Mouse (Mus musculus) kidney, adult 2 months (tissue): ENCODE measurements around the gene Rnf213.

Experiments
- CTCF ChIP-seq: fragments of 200-500 bp; conservative IDR thresholded peaks from 2 replicates; pipeline ENCODE4 v1.5.1; 2011; ENCODE audit warnings: low read depth, mild to moderate bottlenecking, control low read depth, low read length, moderate library complexity, mixed read lengths; ENCODE audit not compliant: insufficient read depth, insufficient read length
- POLR2A ChIP-seq: fragments of 200-500 bp; IDR thresholded peaks from one replicate; pipeline ENCODE4 v1.6.1; 2011; ENCODE audit warnings: low read depth, low read length, control low read depth

DNA sequence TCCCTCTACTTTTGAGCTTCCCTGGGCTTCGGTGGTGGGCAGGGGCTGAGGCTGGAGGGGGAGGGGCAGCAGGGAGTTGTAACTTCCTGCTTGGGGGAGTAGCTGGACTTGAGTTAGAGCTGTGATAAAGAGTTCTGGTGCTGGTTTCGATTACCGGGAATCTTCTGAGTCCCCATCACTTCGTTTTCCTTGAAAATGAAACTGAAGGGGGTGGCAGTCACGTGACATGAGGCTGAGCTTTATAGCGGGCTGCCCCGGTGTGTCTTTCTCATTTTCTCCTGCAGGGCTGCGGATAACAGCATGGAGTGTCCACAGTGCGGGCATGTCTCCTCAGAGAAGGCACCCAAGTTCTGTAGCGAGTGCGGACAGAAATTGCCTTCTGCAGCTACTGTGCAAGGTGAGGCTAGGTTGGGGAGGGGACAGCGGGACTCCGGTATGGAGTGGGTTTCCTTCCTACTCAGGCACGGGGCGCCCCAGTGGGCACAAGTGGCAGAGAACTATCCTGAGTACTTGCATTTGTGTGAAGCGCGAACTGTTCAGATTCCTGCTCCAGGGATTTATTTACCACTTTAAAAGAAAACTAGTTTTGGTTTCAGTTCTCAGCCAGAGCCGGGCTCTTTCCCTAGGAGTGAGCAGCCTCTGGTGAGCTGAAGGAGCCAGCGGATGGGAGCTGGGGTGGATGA is at the start of gene Rnf213:
- peak; percentile 26; the same call in 1 of the 2 replicates for TF ChIP-seq CTCF
- no peak for TF ChIP-seq POLR2A
